Mouse (Mus musculus): ENCODE data around the gene Rufy3. TPM values are rescaled to one million over a fixed set of nuclear protein-coding genes. Genes with fewer than 3 reads are reported as not detected.
A peak's percentile ranks its signal among the peaks of the same experiment; 100 is the strongest.

The Rufy3 gene
- polyA plus RNA-seq, 1 experiment from 2014 or later, result 121 TPM

GRCm38 (mm10) chr5:88693057-88693456 is 128.2 kb downstream of the Rufy3 start:
- no peak for ATAC-seq (ENCODE audit: low FRiP score)
- H3K9ac ChIP-seq (ENCODE audit: low read length), result no peak overlapping the region
- no peaks in the 10 kb centered on the region for H3K27me3 ChIP-seq (ENCODE audit: control insufficient read depth, insufficient read depth, low read length)
- H3K4me1 ChIP-seq (ENCODE audit: control insufficient read depth, insufficient read depth, low read length), result no peaks in the 10 kb centered on the region
- H3K9me3 ChIP-seq (ENCODE audit: control insufficient read depth, low read length), result no peaks in the 10 kb centered on the region
- DNase-seq (ENCODE audit: low spot score, missing footprints), result no peak
- no peak overlapping the region for H3K4me3 ChIP-seq (ENCODE audit: low read depth, low read length)
- H3K36me3 ChIP-seq (ENCODE audit: control insufficient read depth, insufficient read depth, low read length), result no peaks in the 10 kb centered on the region
- no peak overlapping the region for H3K27ac ChIP-seq (ENCODE audit: low read depth, low read length)
- H3K4me2 ChIP-seq, result no peak overlapping the region

- Histone ChIP-seq H3K4me3 (ENCODE audit: low read depth, low read length) (no peak overlapping the region), H3K9me3 (ENCODE audit: control insufficient read depth, low read length) (no peaks in the 10 kb centered on the region), H3K36me3 (ENCODE audit: control insufficient read depth, insufficient read depth, low read length) (no peaks in the 10 kb centered on the region), H3K27me3 (ENCODE audit: control insufficient read depth, insufficient read depth, low read length) (no peaks in the 10 kb centered on the region), H3K27ac (ENCODE audit: low read depth, low read length) (no peak overlapping the region), H3K9ac (ENCODE audit: low read length) (no peak overlapping the region), H3K4me2 (no peak overlapping the region), H3K4me1 (ENCODE audit: control insufficient read depth, insufficient read depth, low read length) (no peaks in the 10 kb centered on the region)
- 81% methylated on average over 5 of the region's 5 CpGs for WGBS
- ATAC-seq (ENCODE audit: low FRiP score) (no peak), DNase-seq (ENCODE audit: low spot score, missing footprints) (peak; percentile 53)
Measured at GRCm38 (mm10) chr5:88697291-88697690, 132.5 kb downstream of the Rufy3 start.

- no peak overlapping the region for H3K9ac ChIP-seq (ENCODE audit: low read length)
- no peak overlapping the region for H3K27ac ChIP-seq (ENCODE audit: low read depth, low read length)
- H3K27me3 ChIP-seq (ENCODE audit: control insufficient read depth, insufficient read depth, low read length), result no peaks in the 10 kb centered on the region
- no peaks in the 10 kb centered on the region for H3K4me1 ChIP-seq (ENCODE audit: control insufficient read depth, insufficient read depth, low read length)
- H3K36me3 ChIP-seq (ENCODE audit: control insufficient read depth, insufficient read depth, low read length), result no peaks in the 10 kb centered on the region
- no peak overlapping the region for H3K4me2 ChIP-seq
- no peaks in the 10 kb centered on the region for H3K9me3 ChIP-seq (ENCODE audit: control insufficient read depth, low read length)
- no peak overlapping the region for H3K4me3 ChIP-seq (ENCODE audit: low read depth, low read length)
- WGBS, result 76% methylated on average over 4 of the region's 4 CpGs
- ATAC-seq (ENCODE audit: low FRiP score) (no peak), DNase-seq (ENCODE audit: low spot score, missing footprints) (peak; percentile 57)
Measured at GRCm38 (mm10) chr5:88699251-88699913, 134.5 kb downstream of the Rufy3 start.

Other genes with a start within 250 kb of the Rufy3 start
- gene Prol1, start 247.7 kb upstream of the Rufy3 start, polyA plus RNA-seq (2014; fragmentation: Nextera tagmentation; extraction: Ambion mirVana), result not detected in 2 replicates
- gene Amtn, start 188.9 kb upstream of the Rufy3 start, polyA plus RNA-seq (2014; fragmentation: Nextera tagmentation; extraction: Ambion mirVana), result not detected in 2 replicates
- gene Ambn, start 109.0 kb upstream of the Rufy3 start, polyA plus RNA-seq (2014; fragmentation: Nextera tagmentation; extraction: Ambion mirVana), result not detected in 2 replicates
- gene Enam, start 77.1 kb upstream of the Rufy3 start, polyA plus RNA-seq (2014; fragmentation: Nextera tagmentation; extraction: Ambion mirVana), result not detected in 2 replicates
- gene Jchain, start 37.1 kb upstream of the Rufy3 start, polyA plus RNA-seq (2014; fragmentation: Nextera tagmentation; extraction: Ambion mirVana), result 0.34 TPM in 1 of 2 replicates, not detected in the other
- gene Utp3, start 10.6 kb upstream of the Rufy3 start, polyA plus RNA-seq (2014; fragmentation: Nextera tagmentation; extraction: Ambion mirVana), result 68.4 and 73.0 TPM in 2 replicates
- gene Grsf1, start 111.1 kb downstream of the Rufy3 start, polyA plus RNA-seq (2014; fragmentation: Nextera tagmentation; extraction: Ambion mirVana), result 102 and 109 TPM in 2 replicates
- gene Mob1b, start 155.8 kb downstream of the Rufy3 start, polyA plus RNA-seq (2014; fragmentation: Nextera tagmentation; extraction: Ambion mirVana), result 16.7 and 18.3 TPM in 2 replicates
- 143 and 150 TPM in 2 replicates for gene Dck, start 200.0 kb downstream of the Rufy3 start, polyA plus RNA-seq (2014; fragmentation: Nextera tagmentation; extraction: Ambion mirVana)